Mouse (Mus musculus) kidney, adult 2 months (tissue): ENCODE measurements at regions not wholly inside any gene's neighbourhood (a gene's known extent, or its start where the extent isn't known, plus 50 kb on each side); places are given as distances from the start of the nearest gene placed in this dataset.

Source experiments
- DNase-seq: peaks from one replicate; pipeline ENCODE4 v3.0.0; 2021
- H3K27ac ChIP-seq: fragments of 200-500 bp; 2 replicates; pipeline ENCODE4 v1.5.1; 2012; ENCODE audit warnings: low read depth, low read length, control low read depth, inconsistent platforms; ENCODE audit not compliant: insufficient read depth
- H3K27me3 ChIP-seq: fragments of 200-500 bp; replicated peaks from 2 replicates; pipeline ENCODE4 v1.6.1; 2012; ENCODE audit warnings: mild to moderate bottlenecking, moderate library complexity, low read length, inconsistent platforms; ENCODE audit not compliant: control insufficient read depth, insufficient read depth
- H3K36me3 ChIP-seq: fragments of 200-500 bp; 2 replicates; pipeline ENCODE4 v1.6.1; 2012; ENCODE audit warnings: mild to moderate bottlenecking, moderate library complexity, low read length, inconsistent platforms; ENCODE audit not compliant: control insufficient read depth, insufficient read depth
- H3K4me1 ChIP-seq: fragments of 200-500 bp; 2 replicates; pipeline ENCODE4 v1.6.1; 2011; ENCODE audit warnings: low read length; ENCODE audit not compliant: control insufficient read depth, insufficient read depth
- H3K4me3 ChIP-seq: fragments of 200-500 bp; 2 replicates; pipeline ENCODE4 v1.5.1; 2011; ENCODE audit warnings: mild to moderate bottlenecking, low read depth, low read length, control low read depth; ENCODE audit not compliant: insufficient read depth
- CTCF ChIP-seq: fragments of 200-500 bp; conservative IDR thresholded peaks from 2 replicates; pipeline ENCODE4 v1.5.1; 2011; ENCODE audit warnings: low read depth, mild to moderate bottlenecking, control low read depth, low read length, moderate library complexity, mixed read lengths; ENCODE audit not compliant: insufficient read depth, insufficient read length
- POLR2A ChIP-seq: fragments of 200-500 bp; IDR thresholded peaks from one replicate; pipeline ENCODE4 v1.6.1; 2011; ENCODE audit warnings: low read depth, low read length, control low read depth
- WGBS: fragments of 180-500 bp; shearing (Covaris S2); methylation state at CpG from one replicate; pipeline ENCODE4 v1.1.7; 2018; 5-methylcytosine and 5-hydroxymethylcytosine counted together

DNA sequence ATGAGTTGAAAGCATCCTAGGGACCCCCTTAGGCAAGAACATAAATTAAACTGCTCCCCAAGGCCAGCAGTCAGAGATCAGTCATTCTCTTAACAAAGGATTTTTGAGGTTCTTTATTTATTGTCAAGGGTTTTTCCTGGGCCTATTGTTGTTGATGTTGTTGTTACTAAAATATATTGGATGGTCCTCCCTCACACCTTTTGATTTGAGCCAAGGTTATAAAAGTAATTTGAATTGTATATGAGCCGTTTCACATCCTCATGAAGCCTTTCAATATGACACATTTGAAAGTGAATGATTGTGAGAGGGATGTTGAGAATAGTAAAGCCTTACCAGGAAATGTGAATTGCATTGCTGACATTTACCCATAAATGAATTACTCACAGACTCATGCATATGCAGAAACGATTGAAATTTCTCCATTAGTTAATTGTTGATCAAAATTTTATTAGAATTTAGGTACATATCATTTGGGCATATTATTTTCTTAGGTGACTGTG lies 50.3 kb upstream of the Lin7a start:
- Histone ChIP-seq H3K27ac (no peak overlapping the region), H3K36me3 (no peaks in the 10 kb centered on the region), H3K4me1 (no peaks in the 10 kb centered on the region), H3K4me3 (no peak overlapping the region), H3K27me3 (no peaks in the 10 kb centered on the region)
- DNase-seq = no peak
- TF ChIP-seq POLR2A (no peak), CTCF (no peak)
- 46% methylated on average over 2 of the region's 2 CpGs for WGBS
